Mouse (Mus musculus) liver, embryonic 14.5 days (tissue): ENCODE measurements around the gene Atp6v0b. TPM values are rescaled to one million over a fixed set of nuclear protein-coding genes. Genes with fewer than 3 reads are reported as not detected.
A peak's percentile ranks its signal among the peaks of the same experiment; 100 is the strongest.

Source experiments
- ATAC-seq: fragments of 200-750 bp; cut with Nextera tagmentation; 2 replicates; pipeline ENCODE4 v1.8.0; 2017; ENCODE audit warnings: moderate number of reproducible peaks, mild to moderate bottlenecking, moderate library complexity; ENCODE audit not compliant: insufficient read depth
- DNase-seq, 3 experiments: peaks; one replicate each; pipeline ENCODE4 v3.0.0-alpha.2; 2012 to 2013; ENCODE audit warnings: low read depth in 3 of 3, low spot score in 3 of 3
- H3K27ac ChIP-seq: fragments of 300-500 bp; sonication (generic); 2 replicates; pipeline ENCODE4 v1.5.1; 2014; ENCODE audit warnings: moderate library complexity, mild to moderate bottlenecking, control low read depth, inconsistent platforms
- H3K27me3 ChIP-seq: fragments of 300-500 bp; sonication (generic); 2 replicates; pipeline ENCODE4 v1.6.1; 2014; ENCODE audit warnings: mild to moderate bottlenecking, low read length, moderate library complexity; ENCODE audit not compliant: control insufficient read depth, insufficient read depth
- H3K36me3 ChIP-seq: fragments of 300-500 bp; sonication (generic); replicated peaks from 2 replicates; pipeline ENCODE4 v1.6.1; 2014; ENCODE audit warnings: low read depth; ENCODE audit not compliant: control insufficient read depth, insufficient read depth
- H3K4me1 ChIP-seq, 2 experiments: fragments of 200-500 bp in 1 of 2; fragments of 300-500 bp in 1 of 2; sonication (generic) in 1 of 2; replicated peaks; 2 replicates each; pipeline ENCODE4 v1.6.1; 2012 to 2014; ENCODE audit warnings: antibody characterized with exemption in 1 of 2, inconsistent platforms in 1 of 2, low read length in 1 of 2; ENCODE audit not compliant: control insufficient read depth in 2 of 2, insufficient read depth in 2 of 2
- H3K4me2 ChIP-seq: fragments of 300-500 bp; sonication (generic); 2 replicates; pipeline ENCODE4 v1.6.1; 2014; ENCODE audit warnings: low read depth, mild to moderate bottlenecking, control low read depth, moderate library complexity
- H3K4me3 ChIP-seq, 2 experiments: fragments of 200-500 bp in 1 of 2; fragments of 300-500 bp in 1 of 2; sonication (generic) in 1 of 2; 2 replicates each; pipeline ENCODE4 v1.5.1; 2012 to 2014; ENCODE audit warnings: low read depth in 2 of 2, low read length in 2 of 2, mild to moderate bottlenecking in 2 of 2, control low read depth in 1 of 2, inconsistent platforms in 1 of 2, moderate library complexity in 1 of 2; ENCODE audit not compliant: insufficient read depth in 1 of 2
- H3K9ac ChIP-seq: fragments of 300-500 bp; sonication (generic); replicated peaks from 2 replicates; pipeline ENCODE4 v1.6.1; 2014; ENCODE audit warnings: mild to moderate bottlenecking, control low read depth, moderate library complexity
- H3K9me3 ChIP-seq: fragments of 300-500 bp; sonication (generic); 2 replicates; pipeline ENCODE4 v1.6.1; 2016; ENCODE audit warnings: low read length, mixed read lengths; ENCODE audit not compliant: control insufficient read depth
- CTCF ChIP-seq: IDR thresholded peaks from 2 replicates; pipeline ENCODE4 v1.5.1; 2016; ENCODE audit warnings: antibody characterized with exemption, low read depth, control low read depth
- EP300 ChIP-seq: IDR thresholded peaks from 2 replicates; pipeline ENCODE4 v1.6.1; 2016; ENCODE audit warnings: antibody characterized with exemption, low read depth
- WGBS: fragments of 180-500 bp; shearing (Covaris S2); extraction: QIAGEN DNeasy Blood & Tissue Kit; methylation state at CpG from one replicate; pipeline ENCODE4 v1.1.7; 2014; ENCODE audit not compliant: insufficient replicate concordance; 5-methylcytosine and 5-hydroxymethylcytosine counted together
- polyA plus RNA-seq, 2 experiments: library from polyadenylated mRNA; depleted of rRNA in 1 of 2; stranded (reverse) in 1 of 2; unstranded in 1 of 2; fragments of >200 nt; fragmentation: Nextera tagmentation in 1 of 2; extraction: Ambion mirVana in 1 of 2; gene quantifications; 2 replicates each; pipeline versions ENCODE4 v1.2.1 to v1.2.3; 2012 to 2014

Atp6v0b gene
- polyA plus RNA-seq, 2 experiments = 118 to 152 TPM

- WGBS = 76% methylated on average over 3 of the region's 3 CpGs
- no peak for ATAC-seq
- H3K9ac ChIP-seq = no peak overlapping the region; the same call in 1 of the 2 replicates
- H3K4me2 ChIP-seq = no peak overlapping the region
- H3K36me3 ChIP-seq = peaks cover 88% of the 10 kb centered on the region
- no peaks in the 10 kb centered on the region for H3K27me3 ChIP-seq
- peaks cover 21 to 26% of the 10 kb centered on the region in 2 experiments for H3K4me1 ChIP-seq
- no peak for DNase-seq
- no peaks in the 10 kb centered on the region for H3K9me3 ChIP-seq
- TF ChIP-seq CTCF = no peak
- no peak for TF ChIP-seq EP300
- no peak overlapping the region for H3K4me3 ChIP-seq
- H3K27ac ChIP-seq = peak overlapping the region; percentile 12; the same call in 1 of the 2 replicates
These were observed 45.6 kb downstream of the Atp6v0b start for GRCm38 (mm10) chr4:117841566-117841965.

GRCm38 (mm10) chr4:117840821-117841220, 46.3 kb downstream of the Atp6v0b start:
- 92% methylated on average over 5 of the region's 5 CpGs for WGBS
- TF ChIP-seq EP300 = no peak
- no peak for TF ChIP-seq CTCF
- Histone ChIP-seq H3K27me3 (no peaks in the 10 kb centered on the region), H3K9ac (no peak overlapping the region), H3K4me2 (no peak overlapping the region), H3K27ac (peak overlapping the region; percentile 25; the same call in 1 of the 2 replicates), H3K4me1 (peaks cover 21 to 26% of the 10 kb centered on the region in 2 experiments), H3K36me3 (peaks cover 82% of the 10 kb centered on the region), H3K4me3 (no peak overlapping the region), H3K9me3 (no peaks in the 10 kb centered on the region)
- no peak for DNase-seq
- ATAC-seq = no peak

- Histone ChIP-seq H3K27ac (no peak overlapping the region; the same call in 1 of the 2 replicates), H3K9me3 (no peaks in the 10 kb centered on the region), H3K4me2 (peak overlapping the region; percentile 6; the same call in 1 of the 2 replicates), H3K4me3 (no peak overlapping the region), H3K36me3 (peaks cover 67% of the 10 kb centered on the region), H3K4me1 (peaks cover 26 to 31% of the 10 kb centered on the region in 2 experiments), H3K9ac (0 out of 2 replicates have a peak overlapping the region, but pooled peaks have one; percentile 1), H3K27me3 (no peaks in the 10 kb centered on the region)
- ATAC-seq = no peak
- no peak for DNase-seq
- TF ChIP-seq CTCF (no peak), EP300 (no peak)
- 78% methylated on average over 6 of the region's 6 CpGs for WGBS
These were observed 47.8 kb downstream of the Atp6v0b start for GRCm38 (mm10) chr4:117839366-117839765.

GRCm38 (mm10) chr4:117837271-117837670, 49.9 kb downstream of the Atp6v0b start:
- Histone ChIP-seq H3K4me3 (peak overlapping the region; percentile 62 to 97), H3K27me3 (no peaks in the 10 kb centered on the region), H3K4me2 (peak overlapping the region; percentile 90), H3K9ac (peak overlapping the region; percentile 92), H3K9me3 (no peaks in the 10 kb centered on the region), H3K36me3 (peaks cover 48% of the 10 kb centered on the region), H3K4me1 (peaks cover 47 to 52% of the 10 kb centered on the region in 2 experiments), H3K27ac (peak overlapping the region; percentile 66)
- WGBS = 79% methylated on average over 4 of the region's 4 CpGs
- ATAC-seq (no peak), DNase-seq (no peak)
- TF ChIP-seq CTCF (no peak), EP300 (no peak)

- peak overlapping the region; percentile 90 for H3K4me2 ChIP-seq
- peak overlapping the region; percentile 62 to 97 for H3K4me3 ChIP-seq
- peaks cover 57 to 62% of the 10 kb centered on the region in 2 experiments for H3K4me1 ChIP-seq
- peak overlapping the region; percentile 99 for H3K27ac ChIP-seq
- TF ChIP-seq CTCF (no peak), EP300 (no peak)
- H3K9ac ChIP-seq = peak overlapping the region; percentile 92
- H3K9me3 ChIP-seq = no peaks in the 10 kb centered on the region
- peak; percentile 74 for ATAC-seq
- peak; percentile 80 to 92 (median 85) for DNase-seq
- H3K27me3 ChIP-seq = no peaks in the 10 kb centered on the region
- under 1% methylated on average over 48 of the region's 48 CpGs for WGBS
- peaks cover 40% of the 10 kb centered on the region for H3K36me3 ChIP-seq
These were observed 50.8 kb downstream of the Atp6v0b start for GRCm38 (mm10) chr4:117836204-117836767.
